Mouse (Mus musculus) bone marrow, adult 2 months (tissue): ENCODE results near the gene Gria3. TPM values are rescaled to one million over a fixed set of nuclear protein-coding genes. Genes with fewer than 3 reads are reported as not detected.

Source experiments
- H3K27ac ChIP-seq: fragments of 200-500 bp; 2 replicates; pipeline ENCODE4 v1.5.1; 2012; ENCODE audit warnings: low read depth, mild to moderate bottlenecking, control low read depth, inconsistent platforms, low read length; ENCODE audit not compliant: control insufficient read depth, poor library complexity, insufficient read depth
- H3K4me1 ChIP-seq: fragments of 200-500 bp; 2 replicates; pipeline ENCODE4 v1.6.1; 2011; ENCODE audit warnings: low read length; ENCODE audit not compliant: control insufficient read depth, insufficient read depth
- H3K4me3 ChIP-seq: fragments of 200-500 bp; replicated peaks from 2 replicates; pipeline ENCODE3; 2011; ENCODE audit warnings: mild to moderate bottlenecking, low read depth, low read length, control low read depth; ENCODE audit not compliant: control insufficient read depth
- CTCF ChIP-seq: fragments of 200-500 bp; IDR thresholded peaks from 2 replicates; pipeline ENCODE4 v1.5.1; 2011; ENCODE audit warnings: low read length, control low read depth; ENCODE audit not compliant: control insufficient read depth, insufficient read depth
- POLR2A ChIP-seq: fragments of 200-500 bp; IDR thresholded peaks from 2 replicates; pipeline ENCODE4 v1.6.1; 2011; ENCODE audit warnings: low read depth, mild to moderate bottlenecking, control low read depth, low read length, borderline replicate concordance; ENCODE audit not compliant: control insufficient read depth
- WGBS: fragments of 180-500 bp; shearing (Covaris S2); methylation state at CpG from one replicate; pipeline ENCODE4 v1.1.7; 2018; 5-methylcytosine and 5-hydroxymethylcytosine counted together
- polyA plus RNA-seq: library from polyadenylated mRNA; stranded (reverse); fragments of >200 nt; gene quantifications from 2 replicates; pipeline ENCODE4 v1.2.4, GENCODE M21; 2011; ENCODE audit warnings: low replicate concordance; ENCODE audit not compliant: missing spikeins, insufficient read depth, insufficient read length

Gria3 gene
- polyA plus RNA-seq, 1 experiment, result 7.3 TPM

DNA sequence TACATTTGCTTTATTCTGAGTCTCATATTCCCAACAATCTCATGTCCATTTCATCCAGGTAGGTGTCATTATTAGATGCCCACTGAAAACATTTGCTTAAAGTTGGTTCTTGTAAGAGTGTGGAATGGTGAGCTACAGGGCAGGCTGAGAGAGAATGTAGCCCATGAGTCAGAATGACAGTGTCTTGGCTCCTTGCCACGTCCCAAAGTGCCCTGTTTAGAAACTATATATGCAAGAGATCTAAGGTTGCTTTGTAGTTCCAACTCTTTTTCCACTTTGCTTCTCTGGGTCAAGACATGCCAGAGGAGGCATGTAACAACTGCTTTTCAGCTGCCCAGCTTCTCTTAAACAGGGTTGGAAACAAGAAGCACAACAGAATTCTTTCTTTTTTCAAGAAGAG, 9.1 kb downstream of the Gria3 start:
- 45% methylated on average over 1 of the region's 1 CpGs for WGBS
- H3K4me3 ChIP-seq, result no peak overlapping the region
- H3K4me1 ChIP-seq, result no peaks in the 10 kb centered on the region; the same call in 1 of the 2 replicates
- no peak overlapping the region for H3K27ac ChIP-seq
- TF ChIP-seq POLR2A (no peak), CTCF (no peak)

- Histone ChIP-seq H3K27ac (no peak overlapping the region), H3K4me3 (no peak overlapping the region), H3K4me1 (no peaks in the 10 kb centered on the region)
- 87% methylated on average over 6 of the region's 6 CpGs for WGBS
- no peak for TF ChIP-seq CTCF
- TF ChIP-seq POLR2A, result no peak
Observed at GRCm38 (mm10) chrX:41425651-41426050, 25.0 kb downstream of the Gria3 start.

DNA sequence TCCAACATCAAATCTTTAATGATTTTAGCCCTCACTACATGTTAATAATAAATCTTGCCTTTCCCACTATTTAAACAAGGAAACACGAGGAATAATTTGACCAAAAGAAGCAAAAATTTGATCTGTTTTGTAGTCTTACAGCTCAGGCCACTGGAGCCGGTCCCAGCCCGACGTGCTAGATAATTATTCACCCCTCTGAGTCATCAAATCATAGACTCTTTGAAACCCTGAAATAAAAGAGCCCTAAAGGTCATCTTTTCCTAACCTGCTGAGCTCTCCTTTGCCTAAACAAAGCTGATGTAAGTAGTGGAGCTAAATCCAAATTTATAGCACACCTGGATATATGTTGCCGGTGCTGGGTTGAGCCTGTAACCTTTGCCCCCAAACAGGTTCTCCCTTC, 27.4 kb downstream of the Gria3 start:
- Histone ChIP-seq H3K4me1 (no peaks in the 10 kb centered on the region), H3K27ac (no peak overlapping the region), H3K4me3 (no peak overlapping the region)
- 74% methylated on average over 5 of the region's 5 CpGs for WGBS
- no peak for TF ChIP-seq POLR2A
- no peak for TF ChIP-seq CTCF

- TF ChIP-seq POLR2A (no peak), CTCF (no peak)
- 13% methylated on average over 1 of the region's 1 CpGs for WGBS
- Histone ChIP-seq H3K4me1 (no peaks in the 10 kb centered on the region), H3K4me3 (no peak overlapping the region), H3K27ac (no peak overlapping the region)
Observed at GRCm38 (mm10) chrX:41435541-41435940, 34.9 kb downstream of the Gria3 start.

DNA sequence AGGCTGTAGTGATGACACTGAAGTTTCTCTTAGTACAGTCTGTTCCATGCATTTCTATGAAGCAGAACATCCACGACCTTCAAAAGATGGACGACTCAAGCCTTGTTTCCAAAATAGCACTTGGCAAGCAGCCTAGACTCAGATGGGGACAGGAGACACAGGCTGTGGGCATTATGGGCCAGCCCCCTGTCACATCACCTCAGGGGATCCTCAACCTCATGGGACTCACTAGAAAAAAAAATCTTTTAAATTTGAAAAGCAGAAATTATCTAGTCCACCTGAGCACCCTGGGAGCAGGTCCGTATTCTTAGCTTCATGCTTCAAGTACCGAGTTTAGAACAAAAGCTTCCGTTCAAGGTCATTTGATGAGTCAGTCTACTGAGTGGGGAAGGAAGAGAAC, 38.2 kb downstream of the Gria3 start:
- Histone ChIP-seq H3K27ac (no peak overlapping the region), H3K4me1 (no peaks in the 10 kb centered on the region), H3K4me3 (no peak overlapping the region)
- 71% methylated on average over 5 of the region's 5 CpGs for WGBS
- TF ChIP-seq CTCF, result no peak
- no peak for TF ChIP-seq POLR2A

- Histone ChIP-seq H3K27ac (no peak overlapping the region), H3K4me3 (no peak overlapping the region), H3K4me1 (no peaks in the 10 kb centered on the region)
- TF ChIP-seq CTCF (no peak), POLR2A (no peak)
- 58% methylated on average over 1 of the region's 1 CpGs for WGBS
Observed at GRCm38 (mm10) chrX:41448876-41449275, 48.2 kb downstream of the Gria3 start.

DNA sequence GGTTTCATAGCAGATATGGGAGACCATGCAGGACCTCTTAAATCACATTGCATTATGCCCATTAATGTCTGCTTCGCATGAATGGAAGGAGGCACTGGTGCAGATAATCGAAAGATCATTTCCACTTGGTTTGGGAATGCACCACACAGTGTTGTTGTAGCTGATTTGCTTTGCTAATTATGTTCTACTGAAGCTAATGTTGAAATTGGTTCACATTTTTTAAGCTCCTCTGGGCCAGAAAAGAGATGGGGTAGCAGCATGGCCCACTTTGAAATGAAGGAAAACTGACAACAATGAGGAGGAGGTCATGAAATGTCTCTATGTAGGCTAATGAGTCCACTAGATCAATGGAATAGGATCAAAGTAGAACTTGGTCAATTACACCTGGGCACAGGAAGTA, 76.8 kb downstream of the Gria3 start:
- no peak for TF ChIP-seq POLR2A
- no peak for TF ChIP-seq CTCF
- WGBS, result 90% methylated on average over 2 of the region's 2 CpGs
- H3K4me3 ChIP-seq, result no peak overlapping the region
- H3K27ac ChIP-seq, result no peak overlapping the region
- no peaks in the 10 kb centered on the region for H3K4me1 ChIP-seq

GRCm38 (mm10) chrX:41496528-41496927, 95.9 kb downstream of the Gria3 start:
- no peaks in the 10 kb centered on the region for H3K4me1 ChIP-seq
- no peak overlapping the region for H3K27ac ChIP-seq
- no peak for TF ChIP-seq POLR2A
- TF ChIP-seq CTCF, result no peak
- WGBS, result 64% methylated on average over 4 of the region's 4 CpGs
- no peak overlapping the region for H3K4me3 ChIP-seq

DNA sequence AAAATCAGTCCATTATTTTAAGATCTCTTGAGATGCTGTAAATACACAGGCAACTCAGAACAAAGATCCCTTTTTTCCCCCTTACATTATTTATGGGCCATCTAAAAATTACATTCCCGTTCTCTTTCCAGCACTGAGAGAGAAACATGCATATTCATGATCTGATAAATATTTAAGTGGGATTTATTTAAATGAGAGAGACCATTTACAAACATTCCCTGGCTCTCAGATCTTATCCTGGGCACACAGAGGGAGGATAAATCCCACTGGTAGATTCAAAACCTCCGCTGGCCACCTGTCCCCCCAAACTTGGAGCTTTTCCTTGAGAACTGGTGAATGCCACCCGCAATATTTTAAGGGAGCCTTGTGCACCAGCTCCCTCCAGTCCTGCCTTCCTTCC, 104.7 kb downstream of the Gria3 start:
- Histone ChIP-seq H3K4me1 (no peaks in the 10 kb centered on the region), H3K27ac (no peak overlapping the region), H3K4me3 (no peak overlapping the region)
- TF ChIP-seq CTCF (no peak), POLR2A (no peak)
- 83% methylated on average over 3 of the region's 3 CpGs for WGBS

DNA sequence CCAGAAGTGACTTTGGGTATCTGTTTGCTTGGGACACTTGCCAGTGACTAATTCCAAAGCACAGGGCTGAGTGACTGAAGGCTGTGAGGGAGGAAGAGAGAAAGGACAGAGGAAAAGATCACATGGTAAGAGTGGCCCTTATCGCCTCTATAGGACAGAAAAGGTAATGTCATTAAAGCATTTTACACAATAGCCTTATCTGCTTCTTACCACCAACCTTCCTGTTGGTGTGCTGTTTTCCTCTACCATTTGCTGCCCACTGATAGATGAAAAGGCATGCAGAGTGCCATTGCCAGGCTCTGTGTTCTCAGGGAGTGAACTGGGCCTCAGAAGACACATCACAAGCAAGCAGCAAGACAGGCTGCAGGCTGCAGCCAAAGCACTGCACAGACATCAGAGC, 107.3 kb downstream of the Gria3 start:
- no peak overlapping the region for H3K4me3 ChIP-seq
- 50% methylated on average over 1 of the region's 1 CpGs for WGBS
- TF ChIP-seq CTCF (no peak), POLR2A (no peak)
- no peaks in the 10 kb centered on the region for H3K4me1 ChIP-seq
- H3K27ac ChIP-seq, result no peak overlapping the region
